Mouse (Mus musculus) lung, postnatal 0 days (tissue): ENCODE data around the gene Gtf2i.

Source experiments
- CTCF ChIP-seq: IDR thresholded peaks from 2 replicates; pipeline ENCODE4 v1.5.1; 2016; ENCODE audit warnings: antibody characterized with exemption, mild to moderate bottlenecking
- EP300 ChIP-seq: IDR thresholded peaks from 2 replicates; pipeline ENCODE4 v1.6.1; 2016; ENCODE audit warnings: antibody characterized with exemption, mild to moderate bottlenecking, control low read depth

DNA sequence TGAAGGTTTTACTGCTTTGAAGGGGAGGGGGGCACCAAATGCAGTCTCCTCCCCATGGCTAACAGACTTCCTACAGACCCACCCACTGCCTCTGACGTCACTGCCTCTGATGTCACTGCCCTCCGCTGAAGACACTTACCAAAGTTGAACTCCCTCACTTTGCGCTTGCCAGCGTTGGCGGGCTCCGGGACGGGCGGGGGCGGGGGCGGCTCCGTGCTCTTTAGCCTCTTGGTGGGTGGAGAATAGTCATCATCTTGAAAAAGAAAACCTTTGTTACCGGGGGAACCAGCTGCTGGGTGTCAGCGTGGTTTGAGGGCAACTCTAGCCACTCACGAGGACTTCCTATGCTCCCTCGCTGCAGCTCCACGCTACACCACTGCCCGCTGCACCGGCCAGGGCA, 48.2 kb downstream of the Gtf2i start:
- TF ChIP-seq CTCF (no peak), EP300 (no peak)
